Mouse (Mus musculus) erythroblast, embryonic 14.5 days (primary cell): Measurements from ENCODE around the gene Slc7a11.

Experiments used
- GATA1 ChIP-seq: IDR thresholded peaks from 2 replicates; pipeline ENCODE4 v1.6.1; 2012; ENCODE audit warnings: low read length, inconsistent platforms, mixed read lengths
- TAL1 ChIP-seq: IDR thresholded peaks from 3 replicates; pipeline ENCODE4 v1.6.1; 2012; ENCODE audit warnings: low read length, inconsistent platforms, mixed read lengths

- TF ChIP-seq TAL1 = no peak
- no peak for TF ChIP-seq GATA1
Observed at GRCm38 (mm10) chr3:50233144-50233543, 210.3 kb downstream of the Slc7a11 start.
